Mouse (Mus musculus) thymus, postnatal 10 days (tissue): Measurements from ENCODE around the gene Hyal2.
A peak's percentile ranks its signal among the peaks of the same experiment; 100 is the strongest.
"Not testable (repeated sequence)": the region's sequence is repeated elsewhere in the genome, so short reads cannot be mapped to it uniquely, and the experiment has no call there.

Experiments
- DNase-seq, 2 experiments: peaks; one replicate each; pipeline ENCODE4 v3.0.0; 2021; ENCODE audit warnings: low spot score in 2 of 2

The Hyal2 gene

DNA sequence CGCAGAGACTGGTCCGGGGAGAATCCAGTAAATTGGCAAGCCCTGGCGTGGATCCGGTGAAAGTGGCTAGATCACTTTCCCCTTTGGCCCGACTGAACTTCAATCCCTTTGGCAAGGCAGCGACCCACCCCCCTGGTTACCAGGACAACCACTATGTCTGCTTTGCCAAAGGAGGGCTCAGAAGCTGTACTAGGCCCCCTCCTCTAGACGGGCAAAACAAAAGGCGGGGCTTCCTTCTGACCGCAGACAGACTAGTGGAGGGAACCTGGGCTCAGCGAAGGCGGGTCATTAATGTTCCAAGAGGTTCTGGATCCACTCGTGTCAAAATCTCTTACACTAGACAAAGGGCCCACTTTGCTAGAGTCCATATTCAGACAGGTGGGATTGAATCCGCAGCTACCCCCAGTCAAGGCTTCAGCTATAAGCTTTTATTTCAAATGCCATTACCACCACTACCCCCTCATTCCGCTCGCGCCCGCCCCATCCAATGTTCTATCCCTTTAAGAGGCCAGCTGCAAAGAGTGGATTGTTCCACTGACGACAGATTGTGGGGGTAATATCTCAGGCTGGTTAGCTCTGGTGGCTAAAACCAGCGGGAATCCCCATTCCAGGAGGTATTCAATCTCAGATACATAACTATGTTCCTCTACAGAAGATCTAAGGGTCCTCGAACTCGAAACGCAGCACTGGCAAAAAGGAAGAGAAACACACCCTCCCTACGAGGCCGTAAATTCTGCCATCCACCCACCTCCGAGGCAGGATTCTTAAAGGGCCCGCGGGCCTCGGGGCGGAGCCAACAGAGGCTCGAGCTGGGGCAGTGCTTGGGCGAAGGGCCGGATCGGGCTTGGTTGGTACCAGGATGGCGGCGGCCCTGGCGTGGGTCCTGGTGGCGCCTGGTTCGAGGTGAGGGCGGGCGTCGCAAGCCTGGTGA is 851 bp downstream of the Hyal2 start:
- DNase-seq: peak; percentile 68 to 75

DNA sequence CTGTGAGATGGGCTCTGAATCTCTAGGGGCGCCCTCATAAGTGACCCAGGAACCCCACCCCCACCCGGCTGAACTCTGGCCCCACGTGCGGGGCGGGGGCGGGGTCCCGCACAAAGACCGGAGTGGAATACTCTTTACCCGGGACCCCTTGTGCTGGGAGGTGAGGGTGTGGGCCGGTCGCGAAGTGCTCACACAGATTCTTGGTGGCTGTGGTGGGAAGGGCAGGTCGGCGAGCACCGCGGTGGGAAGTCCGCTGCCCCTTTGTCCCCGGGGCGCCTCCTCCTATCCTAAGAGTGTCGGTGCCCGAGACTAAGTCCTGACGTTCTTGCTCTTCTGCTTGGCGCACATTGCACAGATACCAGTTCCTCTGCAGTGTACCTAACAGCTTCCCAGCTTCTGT is 1.5 kb downstream of the Hyal2 start:
- no peak for DNase-seq

DNA sequence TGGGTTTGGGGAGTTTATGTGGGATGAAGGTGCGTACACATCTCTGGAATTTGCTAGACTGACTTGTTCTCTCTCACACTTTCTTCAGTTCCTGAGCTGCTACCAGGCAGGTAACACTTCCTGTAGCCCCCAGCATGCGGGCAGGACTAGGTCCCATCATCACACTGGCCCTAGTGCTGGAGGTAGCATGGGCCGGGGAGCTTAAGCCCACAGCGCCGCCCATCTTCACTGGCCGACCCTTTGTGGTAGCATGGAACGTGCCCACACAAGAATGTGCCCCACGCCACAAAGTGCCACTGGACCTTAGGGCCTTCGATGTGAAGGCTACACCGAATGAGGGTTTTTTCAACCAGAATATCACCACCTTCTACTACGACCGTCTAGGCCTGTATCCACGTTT is 2.3 kb downstream of the Hyal2 start:
- no peak for DNase-seq

DNA sequence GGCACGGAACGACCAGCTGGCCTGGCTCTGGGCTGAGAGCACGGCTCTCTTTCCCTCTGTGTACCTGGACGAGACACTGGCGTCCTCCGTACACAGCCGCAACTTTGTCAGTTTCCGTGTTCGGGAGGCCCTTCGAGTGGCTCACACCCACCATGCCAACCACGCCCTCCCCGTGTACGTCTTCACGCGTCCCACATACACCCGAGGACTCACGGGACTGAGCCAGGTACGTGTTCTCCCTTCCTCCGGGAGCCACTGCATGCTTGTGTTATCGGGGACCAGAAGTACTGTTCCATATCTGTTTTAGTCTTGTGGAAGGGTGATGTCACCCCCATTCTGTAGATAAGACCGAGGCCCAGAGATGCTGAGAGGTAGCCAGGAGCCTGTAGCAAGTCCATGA is 3.1 kb downstream of the Hyal2 start:
- DNase-seq: no peak

DNA sequence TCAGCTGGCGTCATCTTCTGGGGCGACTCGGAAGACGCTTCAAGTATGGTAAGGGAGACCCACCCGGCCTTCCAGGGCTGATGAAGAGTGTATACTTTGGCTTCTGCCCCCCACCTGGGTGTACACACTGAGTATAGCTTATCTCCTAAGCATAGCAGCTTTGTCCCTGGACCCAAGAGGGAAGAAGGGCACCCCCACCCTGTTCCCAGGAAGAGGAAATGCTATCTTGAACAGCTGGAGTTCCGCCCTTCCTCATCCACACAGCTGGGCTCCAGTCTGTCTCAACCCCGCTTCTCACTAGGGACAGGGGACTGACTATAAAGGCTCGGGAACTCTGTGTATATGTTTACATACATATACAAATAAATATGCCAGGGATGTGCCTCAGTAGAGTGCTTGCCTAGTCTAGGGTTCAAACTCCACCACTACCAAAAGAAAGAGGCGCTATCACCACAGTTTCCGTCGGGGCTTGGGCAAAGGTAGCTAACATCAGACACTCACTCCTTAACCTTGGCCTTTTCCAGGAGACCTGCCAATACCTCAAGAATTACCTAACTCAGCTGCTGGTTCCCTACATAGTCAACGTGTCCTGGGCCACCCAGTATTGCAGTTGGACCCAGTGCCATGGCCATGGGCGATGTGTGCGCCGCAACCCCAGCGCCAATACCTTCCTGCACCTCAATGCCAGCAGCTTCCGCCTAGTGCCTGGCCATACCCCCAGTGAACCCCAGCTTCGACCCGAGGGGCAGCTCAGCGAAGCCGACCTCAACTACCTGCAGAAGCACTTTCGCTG is 4.0 kb downstream of the Hyal2 start:
- no peak for DNase-seq

DNA sequence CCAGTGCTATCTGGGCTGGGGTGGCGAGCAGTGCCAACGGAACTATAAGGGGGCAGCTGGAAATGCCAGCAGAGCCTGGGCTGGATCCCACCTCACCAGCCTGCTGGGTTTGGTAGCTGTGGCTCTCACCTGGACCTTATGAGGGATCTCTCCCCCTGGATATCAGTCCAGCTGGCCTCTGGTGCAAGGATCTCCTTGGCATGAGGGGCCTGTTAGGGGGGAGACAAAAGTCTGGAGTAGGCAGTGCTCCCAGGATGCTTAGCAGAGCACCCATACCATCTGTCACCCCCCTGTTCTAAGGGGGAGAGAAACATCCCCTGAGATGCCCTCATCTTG is 4.5 kb downstream of the Hyal2 start:
- DNase-seq: no peak

DNA sequence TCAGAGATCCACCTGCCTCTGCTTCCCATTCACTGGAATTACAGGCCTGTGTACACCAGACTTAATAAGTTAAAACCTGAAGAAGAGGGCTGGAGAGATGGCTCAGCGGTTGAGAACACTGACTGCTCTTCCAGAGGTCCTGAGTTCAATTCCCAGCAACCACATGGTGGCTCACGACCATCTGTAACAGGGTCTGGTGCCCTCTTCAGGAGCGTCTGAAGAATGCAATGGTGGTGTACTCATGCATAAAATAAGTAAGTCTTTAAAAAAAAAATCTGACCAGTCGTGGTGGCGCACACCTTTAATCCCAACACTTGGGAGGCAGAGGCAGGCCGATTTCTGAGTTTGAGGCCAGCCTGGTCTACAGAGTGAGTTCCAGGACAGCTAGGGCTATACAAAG is 6.0 kb downstream of the Hyal2 start:
- DNase-seq: not testable (repeated sequence)

DNA sequence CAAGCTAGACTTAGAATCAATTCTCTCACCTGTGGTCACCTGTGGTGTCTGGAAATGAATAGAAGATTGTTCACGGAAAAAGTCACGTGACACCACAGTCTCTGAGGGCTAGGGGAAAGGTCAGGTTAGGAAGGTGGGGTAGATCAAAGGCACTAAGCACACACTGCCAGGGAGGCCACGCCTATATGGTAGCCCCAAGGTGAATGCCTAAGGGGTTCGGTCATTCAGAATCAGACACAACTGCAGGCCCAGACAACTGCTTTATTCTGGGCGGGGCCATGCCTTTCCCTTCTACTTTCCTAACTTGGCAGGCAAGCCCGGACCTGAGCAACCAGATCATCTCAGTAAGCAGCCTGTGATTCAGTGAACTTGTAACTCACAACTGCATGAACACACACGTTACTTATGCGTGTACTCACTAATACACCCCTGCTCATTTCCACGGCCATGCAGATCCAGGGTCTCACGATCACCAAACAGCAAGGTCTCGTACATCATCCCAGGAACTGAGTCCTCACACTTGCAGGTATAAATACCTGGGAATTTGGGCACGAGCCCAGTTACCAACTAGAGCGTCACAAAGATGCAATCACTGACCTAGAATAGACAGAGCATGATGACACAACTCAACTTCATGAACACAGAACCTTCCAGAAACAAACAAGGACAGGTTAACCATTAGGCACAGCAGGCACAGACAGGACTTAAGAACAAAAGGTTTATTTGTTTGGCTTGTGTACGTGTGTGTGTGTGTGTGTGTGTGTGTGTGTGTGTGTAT is 8.0 kb downstream of the Hyal2 start:
- no peak for DNase-seq

DNA sequence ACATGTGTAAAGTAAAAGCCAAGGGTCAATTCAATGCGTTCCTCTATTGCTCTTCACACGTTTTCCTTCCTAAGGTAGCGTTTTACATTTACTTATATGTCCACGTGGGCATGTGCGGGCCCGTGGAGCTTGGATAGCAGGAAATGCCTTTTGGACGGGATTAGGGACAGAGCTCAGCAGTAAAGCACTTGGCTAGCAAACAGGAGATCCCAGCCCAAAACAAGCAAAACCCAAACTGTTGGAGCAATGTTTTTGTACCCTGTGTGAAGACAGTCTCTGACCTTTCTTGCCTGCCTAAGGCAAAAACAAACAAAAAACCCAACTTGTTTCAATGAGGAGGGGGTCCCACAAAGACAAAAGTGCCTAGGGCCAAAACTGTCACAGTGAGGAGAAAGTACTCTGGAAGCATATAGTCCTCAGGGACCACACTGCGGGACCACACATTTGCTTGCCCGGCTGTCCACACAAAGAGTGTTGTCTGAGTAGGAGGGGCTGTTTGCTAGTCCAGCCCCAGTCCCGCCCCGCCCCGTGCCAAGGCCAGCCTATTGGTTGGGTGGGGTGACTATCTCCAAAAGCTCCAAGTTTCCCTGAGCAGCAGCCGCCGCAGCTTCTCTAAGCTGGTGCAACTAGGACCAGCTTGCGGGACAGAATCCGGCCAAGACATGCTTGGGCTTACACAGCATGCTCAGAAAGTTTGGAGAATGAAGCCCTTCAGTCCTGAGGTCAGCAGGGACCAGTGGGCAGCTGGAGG is 8.8 kb downstream of the Hyal2 start, which contains the start of gene Hyal1:
TSS of gene Hyal1 (plus strand) at position 571 of the 751 bp plus-strand sequence.
- no peak for DNase-seq

DNA sequence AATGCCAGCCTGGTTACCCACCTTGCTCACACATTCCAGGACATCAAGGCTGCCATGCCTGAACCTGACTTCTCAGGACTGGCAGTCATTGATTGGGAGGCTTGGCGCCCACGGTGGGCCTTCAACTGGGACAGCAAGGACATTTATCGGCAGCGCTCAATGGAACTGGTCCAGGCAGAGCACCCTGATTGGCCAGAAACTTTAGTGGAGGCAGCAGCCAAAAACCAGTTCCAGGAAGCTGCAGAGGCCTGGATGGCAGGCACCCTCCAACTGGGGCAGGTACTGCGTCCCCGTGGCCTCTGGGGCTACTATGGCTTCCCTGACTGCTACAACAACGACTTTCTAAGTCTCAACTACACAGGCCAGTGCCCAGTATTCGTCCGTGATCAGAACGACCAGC is 10.1 kb downstream of the Hyal2 start:
- DNase-seq: no peak

DNA sequence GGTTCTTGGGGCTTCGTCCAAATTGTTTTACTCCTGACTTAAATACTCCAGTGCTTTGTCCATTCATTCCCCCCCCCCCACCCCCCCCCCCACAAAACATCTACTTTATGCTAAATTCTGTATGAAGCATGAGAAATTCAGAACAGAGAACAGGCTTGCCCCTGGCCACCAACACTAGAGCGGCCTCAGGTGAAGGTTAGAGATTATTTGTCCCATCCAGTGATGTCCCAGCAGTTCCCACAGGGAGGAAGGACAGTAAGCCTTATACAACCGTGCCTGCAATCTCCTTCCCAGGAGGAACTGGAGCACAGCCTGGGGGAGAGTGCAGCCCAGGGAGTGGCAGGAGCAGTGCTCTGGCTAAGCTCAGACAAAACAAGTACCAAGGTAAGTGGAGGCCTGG is 10.8 kb downstream of the Hyal2 start, which contains the start of gene Naa80:
TSS of gene Naa80 (plus strand) at position 301 of the 400 bp plus-strand sequence.
- no peak for DNase-seq

DNA sequence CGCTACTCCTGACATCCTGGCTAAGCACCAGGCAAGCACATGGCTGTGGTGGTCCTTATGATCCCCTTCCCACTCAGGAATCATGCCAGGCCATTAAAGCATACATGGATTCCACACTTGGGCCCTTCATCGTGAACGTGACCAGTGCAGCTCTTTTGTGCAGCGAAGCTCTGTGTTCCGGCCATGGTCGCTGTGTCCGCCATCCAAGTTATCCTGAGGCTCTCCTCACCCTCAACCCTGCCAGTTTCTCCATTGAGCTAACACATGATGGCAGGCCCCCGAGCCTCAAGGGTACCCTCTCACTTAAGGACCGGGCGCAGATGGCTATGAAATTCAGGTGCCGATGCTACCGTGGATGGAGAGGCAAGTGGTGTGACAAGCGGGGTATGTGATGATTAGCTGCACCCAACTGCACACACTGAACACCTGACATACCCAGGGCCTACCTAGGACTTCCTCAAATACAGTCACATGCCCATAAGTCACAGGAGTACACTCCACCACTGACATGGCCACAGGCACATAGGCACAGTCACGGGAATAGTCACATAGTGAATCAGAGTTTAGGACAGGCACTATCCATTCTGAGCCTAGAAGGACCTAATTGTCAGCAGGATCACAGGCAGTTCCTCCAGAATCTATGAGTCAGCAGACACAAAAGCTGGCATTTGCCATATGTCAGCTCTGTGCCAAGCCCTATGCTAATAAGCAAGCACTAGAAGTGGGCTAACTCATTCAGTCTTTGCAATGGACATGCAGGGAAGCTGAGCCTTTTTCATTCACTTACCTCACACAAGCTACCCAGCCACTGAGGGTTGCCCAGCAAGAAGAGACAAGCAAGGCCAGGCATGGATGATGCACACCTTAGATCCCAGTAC is 11.5 kb downstream of the Hyal2 start:
- DNase-seq: no peak

DNA sequence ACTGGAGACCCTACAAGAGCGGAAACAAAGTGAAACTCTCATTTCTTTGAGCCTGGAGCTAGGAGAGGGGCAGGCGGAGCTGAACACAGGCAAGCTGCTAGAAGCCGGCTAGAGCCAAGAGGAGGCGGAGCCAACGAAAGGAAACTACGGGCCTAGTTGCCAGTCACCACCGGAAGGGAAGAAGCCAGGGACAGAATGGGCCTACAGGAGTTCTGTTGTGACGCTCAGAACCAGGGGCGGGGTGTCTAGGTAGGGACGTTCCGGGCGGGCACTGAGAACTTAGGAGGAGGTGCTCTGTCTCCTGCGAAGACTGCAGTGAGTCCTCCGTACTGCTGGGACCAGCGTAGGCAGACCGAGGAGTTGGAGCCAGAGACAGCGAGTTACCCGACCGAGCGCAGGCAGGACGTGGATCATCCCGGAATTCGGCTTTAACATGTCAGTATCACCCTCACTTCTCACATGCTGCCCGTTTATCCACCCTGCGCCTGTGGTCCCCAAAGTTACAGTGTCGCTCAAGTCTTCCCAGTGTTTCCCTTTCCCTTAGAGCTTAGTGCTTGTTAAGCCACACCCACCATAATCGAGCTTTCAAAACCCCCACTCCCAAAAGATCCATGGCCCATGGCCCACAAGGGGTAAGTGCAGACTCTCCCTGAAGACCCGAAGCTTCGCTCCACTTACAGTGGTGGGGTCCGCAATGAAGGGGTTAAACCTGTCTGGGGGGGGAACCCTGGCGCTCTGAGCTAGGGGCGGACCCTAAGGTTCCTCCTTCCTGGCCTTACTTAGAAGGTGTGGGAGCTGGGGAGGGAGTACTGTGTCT is 13.0 kb downstream of the Hyal2 start, which contains the start of gene Hyal3:
TSS of gene Hyal3 (plus strand) at position 318 of the 817 bp plus-strand sequence.
- peak; percentile 79 to 82 for DNase-seq

DNA sequence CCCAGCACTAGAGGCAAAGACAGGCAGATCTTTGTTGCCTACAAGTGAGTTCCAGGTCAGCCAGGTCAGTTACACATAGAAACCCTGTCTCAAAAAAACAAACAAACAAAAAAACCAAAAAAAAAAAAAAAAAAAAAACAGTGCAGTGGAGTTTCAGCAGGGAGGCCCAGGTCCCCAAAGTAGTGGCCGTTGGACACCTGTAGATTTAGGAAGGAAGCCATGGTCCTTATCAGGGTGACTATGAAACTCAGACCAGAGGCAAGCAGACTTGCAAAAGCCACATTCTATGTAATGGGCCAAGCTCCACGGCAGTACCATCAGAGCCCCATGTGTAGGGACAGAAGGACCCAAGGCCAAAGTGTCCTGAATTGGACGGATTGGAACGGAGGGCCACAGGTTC is 13.8 kb downstream of the Hyal2 start:
- DNase-seq: no peak

DNA sequence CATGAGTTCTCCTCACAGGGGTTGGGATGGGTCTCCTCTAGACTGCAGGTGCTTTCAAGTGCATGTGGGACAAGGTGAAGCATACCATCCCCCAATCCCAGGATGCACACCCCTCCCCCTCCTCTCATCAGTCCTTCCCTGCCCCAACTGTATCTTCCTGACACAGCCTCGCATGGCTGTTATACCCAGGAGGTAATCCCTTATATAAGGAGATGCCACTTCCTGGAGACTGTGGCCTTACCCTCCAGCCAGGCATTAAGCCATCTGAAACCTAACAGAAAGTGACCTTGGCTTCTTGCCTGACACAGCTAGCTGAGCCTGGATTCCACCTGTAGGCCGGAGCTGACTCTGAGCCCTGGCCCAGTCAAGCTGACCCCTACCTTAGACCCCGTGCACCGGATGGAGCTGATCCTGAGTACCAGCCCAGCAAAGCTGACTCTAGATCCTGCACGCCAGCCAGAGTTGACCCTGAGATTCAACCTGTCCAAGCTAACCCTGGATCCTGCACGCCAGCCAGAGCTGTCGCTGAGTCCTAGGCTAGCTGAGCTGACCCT is 14.8 kb downstream of the Hyal2 start:
- DNase-seq: no peak

DNA sequence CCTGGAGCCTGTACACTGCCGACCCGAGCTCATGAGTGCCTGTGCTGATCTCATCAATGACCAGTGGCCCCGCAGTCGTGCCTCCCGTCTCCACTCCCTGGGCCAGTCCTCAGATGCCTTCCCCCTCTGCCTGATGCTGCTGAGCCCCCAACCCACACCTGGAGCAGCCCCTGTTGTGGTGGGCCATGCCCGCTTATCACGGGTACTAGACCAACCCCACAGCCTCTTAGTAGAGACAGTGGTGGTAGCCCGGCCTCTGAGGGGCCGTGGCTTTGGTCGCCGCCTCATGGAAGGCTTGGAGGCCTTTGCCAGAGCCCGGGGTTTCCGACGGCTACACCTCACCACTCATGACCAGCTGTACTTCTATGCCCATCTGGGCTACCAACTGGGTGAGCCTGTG is 15.4 kb downstream of the Hyal2 start:
- DNase-seq: no peak

DNA sequence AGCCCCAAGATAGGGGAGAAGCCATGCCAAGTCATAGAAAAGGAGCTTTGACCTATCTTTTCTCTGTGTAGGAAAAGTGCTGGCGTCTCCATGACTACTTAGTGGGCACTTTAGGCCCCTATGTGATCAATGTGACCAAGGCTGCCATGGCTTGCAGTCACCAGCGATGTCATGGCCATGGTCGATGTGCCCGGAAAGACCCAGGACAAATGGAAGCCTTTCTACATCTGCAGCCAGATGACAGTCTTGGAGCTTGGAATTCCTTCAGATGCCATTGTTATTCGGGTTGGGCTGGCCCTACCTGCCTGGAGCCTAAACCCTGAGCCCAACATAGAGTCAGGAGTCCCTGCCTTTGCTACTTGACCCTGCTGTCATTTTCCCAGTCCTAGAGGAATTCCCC is 18.8 kb downstream of the Hyal2 start:
- no peak for DNase-seq

DNA sequence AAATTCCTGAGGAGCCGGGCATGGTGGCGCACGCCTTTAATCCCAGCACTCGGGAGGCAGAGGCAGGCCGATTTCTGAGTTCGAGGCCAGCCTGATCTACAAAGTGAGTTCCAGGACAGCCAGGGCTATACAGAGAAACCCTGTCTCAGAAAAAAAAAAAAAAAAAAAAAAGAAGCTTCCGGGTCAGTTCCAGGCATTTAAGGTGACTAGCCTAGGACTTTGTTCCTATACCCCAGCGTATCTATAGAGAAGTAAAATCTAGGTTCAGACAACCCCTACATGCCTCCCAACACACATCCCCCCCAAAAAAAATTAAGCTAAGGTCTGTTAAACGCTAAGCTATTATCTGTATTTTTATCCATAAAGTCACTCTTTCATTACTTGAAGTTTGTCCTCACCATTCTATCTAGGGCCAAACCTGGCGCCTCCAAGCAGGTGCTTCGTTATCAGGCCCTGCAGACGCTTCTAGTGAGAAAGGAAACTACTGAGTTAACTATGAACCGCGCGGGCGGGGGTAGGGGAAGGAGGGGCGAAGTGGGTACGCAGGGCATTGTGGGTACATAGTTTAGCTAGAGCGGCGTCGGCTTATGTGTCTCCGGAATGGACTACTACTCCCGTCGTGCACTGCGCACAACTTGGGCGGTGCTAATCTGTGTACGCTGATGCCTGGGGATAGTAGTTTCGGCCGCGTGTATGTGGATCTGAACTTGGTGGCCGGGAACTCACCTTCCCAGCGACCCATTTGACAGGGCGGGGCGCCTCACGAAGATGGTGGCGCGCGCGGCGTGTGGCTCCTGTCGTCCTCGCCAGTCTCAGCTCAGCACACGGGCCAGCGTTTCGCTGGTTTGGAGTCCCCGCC is 19.5 kb downstream of the Hyal2 start, which contains the start of gene Ifrd2:
TSS of gene Ifrd2 (plus strand) at position 669 of the 859 bp plus-strand sequence.
- DNase-seq: peak; percentile 95 to 97
